Comparison of ENCODE assay signal across 9 mouse cellular contexts in genomic region chr4:9010381-9011128, GRCm38 (mm10).
DNase-seq lines count a peak whose midpoint lies in the region; ATAC-seq and TF ChIP-seq lines count a peak whose summit lies in the region.
"Had no signal": no experiment of that assay in that cellular context is flagged by ENCODE, and none has a peak within 500 bp of the region (broad histone marks: within the 10 kb centered on the region; RNA-seq: fewer than 3 reads in every experiment).

No protein-coding gene starts in this region.

- H3K4me3 ChIP-seq in heart, embryonic 13.5 days = no peak overlapping the region
- H3K4me3 ChIP-seq in cerebellum, adult 2 months (replicated peaks; ENCODE audit: insufficient read depth, low read depth, low read length) = no peak overlapping the region
- no peak overlapping the region for H3K4me3 ChIP-seq in midbrain, embryonic 12.5 days

- no peaks in the 10 kb centered on the region for H3K27me3 ChIP-seq in heart, embryonic 13.5 days (replicated peaks)
- H3K27me3 ChIP-seq in cerebellum, adult 2 months (ENCODE audit: control insufficient read depth, insufficient read depth, low read length) = no peaks in the 10 kb centered on the region
- H3K27me3 ChIP-seq in midbrain, embryonic 12.5 days = 0 out of 2 replicates have a peak, but pooled peaks cover 5% of the 10 kb centered on the region

- no peak for TF ChIP-seq POLR2A in cerebellum, adult 2 months (IDR thresholded peaks at IDR 0.05; ENCODE audit: borderline replicate concordance, insufficient read depth, low read length)

- DNase-seq in heart, adult 9 months (ENCODE audit: low spot score in 2 of 2) = no peak
- DNase-seq in cerebellum, adult 2 months = peak; percentile 53 to 64
- peak; percentile 61 for DNase-seq in gonadal fat pad, adult 2 months (ENCODE audit: low read depth)
- DNase-seq in Muller cell, postnatal 12 days (ENCODE audit: inconsistent ontology term) = no peak
- DNase-seq in adrenal gland, adult (ENCODE audit: inconsistent age in 2 of 2, low spot score in 1 of 2) = no peak
- DNase-seq in layer of hippocampus, adult 18-20 months (ENCODE audit: low spot score in 2 of 2) = no peak
- DNase-seq: gastrocnemius, postnatal 25 days had no signal

- WGBS in heart, embryonic 13.5 days = 64% methylated on average over 17 of the region's 17 CpGs
- 20% methylated on average over 17 of the region's 17 CpGs for WGBS in cerebellum, adult 2 months
- WGBS in midbrain, embryonic 12.5 days = 46% methylated on average over 17 of the region's 17 CpGs

- ATAC-seq in heart, embryonic 13.5 days (ENCODE audit: extremely low read depth, insufficient number of reproducible peaks, low FRiP score, low TSS enrichment) = no peak
- peak; percentile 51; the same call in 1 of the 2 replicates for ATAC-seq in midbrain, embryonic 12.5 days (ENCODE audit: low FRiP score, low read depth)

- 0 out of 2 replicates have a peak overlapping the region, but pooled peaks have one; percentile 24 for H3K9ac ChIP-seq in heart, embryonic 13.5 days
- H3K9ac ChIP-seq in midbrain, embryonic 12.5 days (replicated peaks) = no peak overlapping the region

- no peak for TF ChIP-seq CTCF in cerebellum, adult 2 months (IDR thresholded peaks at IDR 0.05; ENCODE audit: borderline replicate concordance, insufficient read depth, low read depth, low read length)

- H3K36me3 ChIP-seq in heart, embryonic 13.5 days = no peaks in the 10 kb centered on the region
- no peaks in the 10 kb centered on the region for H3K36me3 ChIP-seq in midbrain, embryonic 12.5 days

- H3K4me1 ChIP-seq in heart, embryonic 13.5 days = peaks cover 31% of the 10 kb centered on the region
- peaks cover 44% of the 10 kb centered on the region for H3K4me1 ChIP-seq in cerebellum, adult 2 months (ENCODE audit: control insufficient read depth, insufficient read depth, low read length)
- peaks cover 36% of the 10 kb centered on the region for H3K4me1 ChIP-seq in midbrain, embryonic 12.5 days

- H3K4me2 ChIP-seq in heart, embryonic 13.5 days = no peak overlapping the region
- no peak overlapping the region; the same call in 1 of the 2 replicates for H3K4me2 ChIP-seq in midbrain, embryonic 12.5 days (replicated peaks)

- H3K27ac ChIP-seq in heart, embryonic 13.5 days (replicated peaks) = no peak overlapping the region
- peak overlapping the region; percentile 97 for H3K27ac ChIP-seq in cerebellum, adult 2 months (ENCODE audit: insufficient read depth, low read length)
- H3K27ac ChIP-seq in midbrain, embryonic 12.5 days (replicated peaks) = peak overlapping the region; percentile 50; the same call in 1 of the 2 replicates

- no peaks in the 10 kb centered on the region for H3K9me3 ChIP-seq in heart, embryonic 13.5 days
- H3K9me3 ChIP-seq in midbrain, embryonic 12.5 days = no peaks in the 10 kb centered on the region

Comparison
In these comparisons a context has a peak if more than half of its experiments do, and no peak if none do; other contexts are left out.
1. DNase-seq: peak in cerebellum, adult 2 months (2 of 2) and gonadal fat pad, adult 2 months (single experiment); none in heart, adult 9 months (0 of 2), Muller cell, postnatal 12 days (single experiment), adrenal gland, adult (0 of 2) and layer of hippocampus, adult 18-20 months (0 of 2).